Mouse (Mus musculus) liver, postnatal 0 days (tissue): Measurements from ENCODE around the gene Reln.

Experiments used
- CTCF ChIP-seq: sonication (generic); IDR thresholded peaks from 2 replicates; pipeline ENCODE4 v1.5.1; 2016; ENCODE audit warnings: antibody characterized with exemption, low read depth
- EP300 ChIP-seq: IDR thresholded peaks from 2 replicates; pipeline ENCODE4 v1.6.1; 2016; ENCODE audit warnings: antibody characterized with exemption, low read depth, mild to moderate bottlenecking

GRCm38 (mm10) chr5:21934173-21934698 lies 410.3 kb downstream of the Reln start:
- TF ChIP-seq CTCF (no peak), EP300 (no peak)
